Mouse (Mus musculus): ENCODE measurements at regions not wholly inside any gene's neighbourhood (a gene's known extent, or its start where the extent isn't known, plus 50 kb on each side); places are given as distances from the start of the nearest gene placed in this dataset.

- no peaks in the 10 kb centered on the region for H3K4me1 ChIP-seq (ENCODE audit: insufficient read depth)
- H3K4me3 ChIP-seq (ENCODE audit: low read depth, low read length): no peak overlapping the region
- ATAC-seq (no peak), DNase-seq (no peak)
- TF ChIP-seq CTCF (IDR thresholded peaks at IDR 0.05; ENCODE audit: low read depth): no peak
- no peak for TF ChIP-seq EP300 (IDR thresholded peaks at IDR 0.05; ENCODE audit: low read depth)
- no peaks in the 10 kb centered on the region for H3K27me3 ChIP-seq (ENCODE audit: insufficient read depth, low read length)
- no peak overlapping the region for H3K9ac ChIP-seq (replicated peaks)
- H3K4me2 ChIP-seq (ENCODE audit: low read depth, low read length): no peak overlapping the region
- 80% methylated on average over 6 of the region's 6 CpGs for WGBS (ENCODE audit: insufficient replicate concordance)
- H3K36me3 ChIP-seq (replicated peaks; ENCODE audit: insufficient read depth, low read length): no peaks in the 10 kb centered on the region
- H3K27ac ChIP-seq (ENCODE audit: low read depth): no peak overlapping the region
- H3K9me3 ChIP-seq (ENCODE audit: low read length): no peaks in the 10 kb centered on the region
Measured at GRCm38 (mm10) chr5:53366882-53367561, 98.9 kb upstream of the Rbpj start.

DNA sequence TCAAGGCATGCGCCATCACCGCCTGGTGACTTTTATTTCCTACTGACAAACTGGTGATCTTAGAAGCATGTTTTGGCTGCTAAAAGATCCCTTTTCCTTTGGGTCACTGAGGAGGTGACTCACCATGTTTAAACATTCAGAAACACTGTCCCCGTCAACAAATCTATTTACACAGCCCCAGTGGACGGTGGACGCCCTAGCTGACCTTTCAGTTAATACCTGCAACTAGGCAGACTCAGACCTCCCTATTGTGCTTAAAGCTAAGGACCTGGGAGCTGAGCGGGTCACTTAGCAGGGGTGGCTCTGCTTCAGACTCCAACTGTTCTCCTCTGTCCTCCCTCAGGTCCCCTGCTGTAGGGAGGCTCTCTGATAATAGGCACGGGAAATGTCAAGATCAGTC lies 95.7 kb upstream of the Rbpj start:
- Histone ChIP-seq H3K27ac (ENCODE audit: low read depth) (0 out of 2 replicates have a peak overlapping the region, but pooled peaks have one; percentile 51), H3K4me3 (ENCODE audit: low read depth, low read length) (no peak overlapping the region), H3K36me3 (replicated peaks; ENCODE audit: insufficient read depth, low read length) (no peaks in the 10 kb centered on the region), H3K4me1 (ENCODE audit: insufficient read depth) (no peaks in the 10 kb centered on the region), H3K9ac (replicated peaks) (no peak overlapping the region), H3K27me3 (ENCODE audit: insufficient read depth, low read length) (no peaks in the 10 kb centered on the region), H3K4me2 (ENCODE audit: low read depth, low read length) (no peak overlapping the region), H3K9me3 (ENCODE audit: low read length) (no peaks in the 10 kb centered on the region)
- peak; percentile 82 for ATAC-seq
- TF ChIP-seq CTCF (IDR thresholded peaks at IDR 0.05; ENCODE audit: low read depth): no peak
- no peak for TF ChIP-seq EP300 (IDR thresholded peaks at IDR 0.05; ENCODE audit: low read depth)
- 71% methylated on average over 7 of the region's 7 CpGs for WGBS (ENCODE audit: insufficient replicate concordance)
- no peak for DNase-seq

DNA sequence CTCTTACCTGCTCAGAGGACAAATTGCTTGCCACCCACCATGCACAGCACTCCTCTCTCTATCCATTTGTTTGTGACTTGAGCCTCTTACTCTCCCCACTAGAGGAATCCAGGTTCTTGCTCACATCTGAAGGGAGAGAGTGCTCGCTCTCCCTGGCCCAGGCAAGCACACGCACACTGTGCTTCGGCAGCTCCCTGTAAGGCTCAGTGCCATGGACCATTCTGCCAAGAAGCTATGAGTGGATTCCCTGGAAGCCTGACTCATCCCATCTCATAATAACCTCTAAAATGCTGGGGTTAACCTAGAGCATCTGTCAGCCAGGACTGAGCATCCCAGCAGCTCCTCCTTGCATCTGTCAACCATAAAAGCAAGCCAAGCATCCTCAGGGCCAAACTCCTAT lies 94.3 kb upstream of the Rbpj start:
- WGBS (ENCODE audit: insufficient replicate concordance): 86% methylated on average over 3 of the region's 3 CpGs
- H3K4me3 ChIP-seq (ENCODE audit: low read depth, low read length): no peak overlapping the region
- H3K27me3 ChIP-seq (ENCODE audit: insufficient read depth, low read length): no peaks in the 10 kb centered on the region
- no peak overlapping the region for H3K27ac ChIP-seq (ENCODE audit: low read depth)
- H3K4me2 ChIP-seq (ENCODE audit: low read depth, low read length): no peak overlapping the region
- ATAC-seq (no peak), DNase-seq (no peak)
- TF ChIP-seq CTCF (IDR thresholded peaks at IDR 0.05; ENCODE audit: low read depth) (no peak), EP300 (IDR thresholded peaks at IDR 0.05; ENCODE audit: low read depth) (no peak)
- H3K9ac ChIP-seq (replicated peaks): no peak overlapping the region
- H3K9me3 ChIP-seq (ENCODE audit: low read length): no peaks in the 10 kb centered on the region
- H3K4me1 ChIP-seq (ENCODE audit: insufficient read depth): no peaks in the 10 kb centered on the region
- no peaks in the 10 kb centered on the region for H3K36me3 ChIP-seq (replicated peaks; ENCODE audit: insufficient read depth, low read length)

DNA sequence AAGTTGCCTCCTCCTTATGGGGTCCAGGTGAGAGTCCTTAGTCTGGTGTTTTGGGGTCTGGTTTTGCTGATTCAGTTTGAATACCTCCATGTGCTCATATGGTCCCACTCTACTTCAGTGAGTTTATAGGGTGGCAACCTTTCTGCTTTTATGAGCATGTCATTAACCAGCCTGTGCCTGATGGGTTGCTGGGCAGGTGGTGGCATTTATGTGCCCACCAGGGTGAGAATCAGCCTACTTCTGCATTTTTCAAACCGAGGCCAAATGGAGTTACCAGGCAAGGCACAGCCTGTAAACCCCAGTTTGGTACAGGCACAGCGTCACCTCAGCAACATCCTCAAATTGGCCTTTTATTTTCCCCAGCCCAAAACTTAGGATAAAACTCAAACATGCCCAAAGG lies 92.6 kb upstream of the Rbpj start:
- H3K36me3 ChIP-seq (replicated peaks; ENCODE audit: insufficient read depth, low read length): no peaks in the 10 kb centered on the region
- no peak for ATAC-seq
- H3K4me2 ChIP-seq (ENCODE audit: low read depth, low read length): no peak overlapping the region
- H3K9me3 ChIP-seq (ENCODE audit: low read length): no peaks in the 10 kb centered on the region
- H3K4me1 ChIP-seq (ENCODE audit: insufficient read depth): peaks cover 4% of the 10 kb centered on the region; the same call in 1 of the 2 replicates
- TF ChIP-seq EP300 (IDR thresholded peaks at IDR 0.05; ENCODE audit: low read depth): no peak
- no peak for TF ChIP-seq CTCF (IDR thresholded peaks at IDR 0.05; ENCODE audit: low read depth)
- DNase-seq: no peak
- H3K27me3 ChIP-seq (ENCODE audit: insufficient read depth, low read length): no peaks in the 10 kb centered on the region
- no peak overlapping the region for H3K27ac ChIP-seq (ENCODE audit: low read depth)
- WGBS (ENCODE audit: insufficient replicate concordance): 39% methylated on average over 2 of the region's 2 CpGs
- H3K4me3 ChIP-seq (ENCODE audit: low read depth, low read length): no peak overlapping the region
- no peak overlapping the region for H3K9ac ChIP-seq (replicated peaks)

DNA sequence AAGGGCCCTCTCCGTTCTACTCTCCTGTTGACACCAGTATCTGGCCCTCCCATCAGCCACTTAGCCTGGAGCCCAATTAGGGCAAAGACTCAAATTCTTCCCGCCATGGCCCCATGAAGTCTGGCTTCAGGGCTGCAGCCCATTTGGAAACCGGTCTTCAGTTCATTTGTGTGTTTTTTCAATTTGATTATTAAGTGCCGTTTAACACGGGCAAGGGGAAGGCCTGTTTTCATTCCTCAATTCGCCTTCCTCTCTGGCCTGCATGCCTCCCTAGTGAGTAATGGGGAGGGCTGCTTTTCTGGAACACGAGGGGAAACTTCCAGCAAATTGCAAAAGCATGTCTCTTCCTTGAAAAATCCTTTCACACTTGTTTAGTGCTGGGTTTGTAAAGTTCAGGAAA lies 89.1 kb upstream of the Rbpj start:
- DNase-seq (no peak), ATAC-seq (no peak)
- H3K27me3 ChIP-seq (ENCODE audit: insufficient read depth, low read length): no peaks in the 10 kb centered on the region
- TF ChIP-seq EP300 (IDR thresholded peaks at IDR 0.05; ENCODE audit: low read depth): no peak
- no peak for TF ChIP-seq CTCF (IDR thresholded peaks at IDR 0.05; ENCODE audit: low read depth)
- H3K9ac ChIP-seq (replicated peaks): no peak overlapping the region
- no peak overlapping the region for H3K4me2 ChIP-seq (ENCODE audit: low read depth, low read length)
- H3K36me3 ChIP-seq (replicated peaks; ENCODE audit: insufficient read depth, low read length): no peaks in the 10 kb centered on the region
- 67% methylated on average over 7 of the region's 7 CpGs for WGBS (ENCODE audit: insufficient replicate concordance)
- H3K9me3 ChIP-seq (ENCODE audit: low read length): no peaks in the 10 kb centered on the region
- H3K4me1 ChIP-seq (ENCODE audit: insufficient read depth): peaks cover 19% of the 10 kb centered on the region
- H3K4me3 ChIP-seq (ENCODE audit: low read depth, low read length): no peak overlapping the region
- H3K27ac ChIP-seq (ENCODE audit: low read depth): no peak overlapping the region

DNA sequence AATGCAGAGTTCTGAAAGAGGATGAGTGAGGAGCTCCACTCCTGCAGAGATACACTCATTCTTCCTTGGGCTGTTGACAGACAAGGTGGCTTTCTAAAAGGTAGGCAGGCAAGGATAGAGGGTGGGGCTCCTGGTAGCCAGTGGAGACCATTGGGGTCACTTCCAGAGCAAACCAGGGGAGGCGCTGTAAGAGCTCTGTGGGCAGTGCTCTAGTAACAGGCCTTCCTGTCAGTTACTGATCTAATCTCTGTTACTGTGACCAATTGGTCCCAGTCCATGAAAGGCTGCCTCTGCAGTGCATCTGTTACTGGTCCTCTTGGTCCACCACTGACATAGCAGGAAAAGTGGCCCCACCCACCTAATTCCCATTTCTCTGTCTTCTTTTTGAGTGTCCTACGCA lies 88.3 kb upstream of the Rbpj start:
- Histone ChIP-seq H3K27ac (ENCODE audit: low read depth) (no peak overlapping the region), H3K9me3 (ENCODE audit: low read length) (no peaks in the 10 kb centered on the region), H3K27me3 (ENCODE audit: insufficient read depth, low read length) (no peaks in the 10 kb centered on the region), H3K36me3 (replicated peaks; ENCODE audit: insufficient read depth, low read length) (no peaks in the 10 kb centered on the region), H3K9ac (replicated peaks) (no peak overlapping the region), H3K4me2 (ENCODE audit: low read depth, low read length) (no peak overlapping the region), H3K4me3 (ENCODE audit: low read depth, low read length) (no peak overlapping the region), H3K4me1 (ENCODE audit: insufficient read depth) (peaks cover 19% of the 10 kb centered on the region)
- ATAC-seq (no peak), DNase-seq (no peak)
- 81% methylated on average over 2 of the region's 2 CpGs for WGBS (ENCODE audit: insufficient replicate concordance)
- TF ChIP-seq EP300 (IDR thresholded peaks at IDR 0.05; ENCODE audit: low read depth) (no peak), CTCF (IDR thresholded peaks at IDR 0.05; ENCODE audit: low read depth) (no peak)

GRCm38 (mm10) chr5:53378106-53378505 lies 87.8 kb upstream of the Rbpj start:
- Histone ChIP-seq H3K36me3 (replicated peaks; ENCODE audit: insufficient read depth, low read length) (no peaks in the 10 kb centered on the region), H3K9ac (replicated peaks) (no peak overlapping the region), H3K4me3 (ENCODE audit: low read depth, low read length) (no peak overlapping the region), H3K4me1 (ENCODE audit: insufficient read depth) (peaks cover 19% of the 10 kb centered on the region), H3K9me3 (ENCODE audit: low read length) (no peaks in the 10 kb centered on the region), H3K4me2 (ENCODE audit: low read depth, low read length) (no peak overlapping the region), H3K27me3 (ENCODE audit: insufficient read depth, low read length) (no peaks in the 10 kb centered on the region), H3K27ac (ENCODE audit: low read depth) (no peak overlapping the region)
- ATAC-seq (no peak), DNase-seq (no peak)
- TF ChIP-seq CTCF (IDR thresholded peaks at IDR 0.05; ENCODE audit: low read depth): no peak
- no peak for TF ChIP-seq EP300 (IDR thresholded peaks at IDR 0.05; ENCODE audit: low read depth)

Measured in liver, postnatal 0 days (tissue).